Mouse (Mus musculus) cerebellum, adult 2 months (tissue): Measurements from ENCODE around the gene Mettl1.

Experiments used
- CTCF ChIP-seq: fragments of 200-500 bp; IDR thresholded peaks from 2 replicates; pipeline ENCODE4 v1.5.1; 2011; ENCODE audit warnings: low read depth, mild to moderate bottlenecking, control low read depth, low read length, moderate library complexity, borderline replicate concordance; ENCODE audit not compliant: insufficient read depth
- POLR2A ChIP-seq: fragments of 200-500 bp; IDR thresholded peaks from 2 replicates; pipeline ENCODE4 v1.6.1; 2011; ENCODE audit warnings: low read length, control low read depth, borderline replicate concordance; ENCODE audit not compliant: insufficient read depth

- TF ChIP-seq CTCF (peak; percentile 93), POLR2A (no peak)
Observed at GRCm38 (mm10) chr10:127058161-127058560, 16.9 kb downstream of the Mettl1 start.
